Mouse (Mus musculus): ENCODE data around the gene Moap1. TPM values are rescaled to one million over a fixed set of nuclear protein-coding genes. Genes with fewer than 3 reads are reported as not detected.
A peak's percentile ranks its signal among the peaks of the same experiment; 100 is the strongest.

Gene Moap1
- polyA plus RNA-seq (2015; fragmentation: Nextera tagmentation; extraction: Ambion mirVana), result 72.4 and 81.3 TPM in 2 replicates

DNA sequence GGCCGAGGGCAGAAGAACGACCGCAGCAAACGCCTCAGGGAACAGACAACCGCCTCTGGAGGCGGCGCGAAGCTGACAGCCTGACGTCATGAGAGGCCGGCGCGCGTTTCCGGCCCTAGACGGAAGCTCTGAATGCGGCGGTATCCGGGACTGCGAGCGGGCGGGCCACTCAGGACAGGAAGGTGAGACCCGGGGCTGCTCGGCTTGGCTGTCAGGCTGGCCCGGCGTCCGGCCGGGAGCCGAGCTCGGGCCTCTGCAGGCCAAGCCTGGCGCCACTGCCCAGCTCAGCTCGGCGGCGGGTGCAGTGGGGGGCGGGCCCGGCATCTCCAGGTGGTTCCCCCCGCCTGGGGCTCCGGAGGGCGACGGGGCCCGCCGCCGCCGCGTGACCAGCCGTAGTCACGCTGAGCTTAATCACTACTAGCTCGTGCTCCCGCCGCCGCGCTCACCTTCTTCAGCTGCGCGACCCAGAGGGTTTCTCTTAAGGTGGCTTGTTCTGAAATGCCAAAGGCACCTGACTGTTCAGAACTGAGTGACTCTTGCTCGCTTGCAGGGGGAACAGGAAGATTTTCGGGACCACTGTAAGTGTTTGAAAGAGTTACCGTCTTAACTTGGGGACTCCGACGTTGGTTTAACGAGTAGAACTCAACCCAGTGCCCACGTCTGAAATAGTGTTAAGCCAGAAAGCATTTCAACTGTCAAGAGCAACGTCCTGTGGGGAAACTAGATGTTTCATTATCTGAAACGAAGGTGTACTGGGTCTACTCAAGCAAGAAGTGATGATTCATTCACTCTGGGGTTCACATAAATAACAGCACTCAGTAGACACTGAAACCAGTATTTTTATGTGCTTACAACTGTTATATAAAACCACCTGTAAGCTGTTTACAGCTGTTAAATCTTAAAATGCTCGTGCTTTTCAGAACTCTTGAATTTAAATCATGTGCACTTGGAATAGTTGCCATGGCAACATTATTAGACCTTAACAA lies at the start of gene Moap1, which contains the start of gene Tmem251:
TSS of gene Moap1 (minus strand) at position 73 of the 986 bp plus-strand sequence.
TSS of gene Tmem251 (plus strand) at position 174 of the 986 bp plus-strand sequence.
- peak within 1 kb of the TSS; percentile 93 for H3K27ac ChIP-seq (ENCODE audit: low read depth, low read length)
- peaks cover 22% of the 10 kb centered on the region for H3K4me1 ChIP-seq (ENCODE audit: control insufficient read depth, insufficient read depth, low read depth, low read length)
- WGBS, result under 1% methylated on average over 63 of the region's 63 CpGs
- peak within 1 kb of the TSS; percentile 90 for H3K4me2 ChIP-seq (ENCODE audit: low read length)
- peak within 1 kb of the TSS; percentile 88 for H3K9ac ChIP-seq (ENCODE audit: low read depth, low read length)
- H3K9me3 ChIP-seq (ENCODE audit: control insufficient read depth, low read length), result no peaks in the 10 kb centered on the region
- H3K36me3 ChIP-seq (ENCODE audit: control insufficient read depth, insufficient read depth, low read length), result peaks cover 3% of the 10 kb centered on the region
- peak; percentile 98 for ATAC-seq
- no peaks in the 10 kb centered on the region for H3K27me3 ChIP-seq (replicated peaks; ENCODE audit: control insufficient read depth, insufficient read depth, low read length)
- peak within 1 kb of the TSS; percentile 80 for H3K4me3 ChIP-seq (ENCODE audit: low read length)

DNA sequence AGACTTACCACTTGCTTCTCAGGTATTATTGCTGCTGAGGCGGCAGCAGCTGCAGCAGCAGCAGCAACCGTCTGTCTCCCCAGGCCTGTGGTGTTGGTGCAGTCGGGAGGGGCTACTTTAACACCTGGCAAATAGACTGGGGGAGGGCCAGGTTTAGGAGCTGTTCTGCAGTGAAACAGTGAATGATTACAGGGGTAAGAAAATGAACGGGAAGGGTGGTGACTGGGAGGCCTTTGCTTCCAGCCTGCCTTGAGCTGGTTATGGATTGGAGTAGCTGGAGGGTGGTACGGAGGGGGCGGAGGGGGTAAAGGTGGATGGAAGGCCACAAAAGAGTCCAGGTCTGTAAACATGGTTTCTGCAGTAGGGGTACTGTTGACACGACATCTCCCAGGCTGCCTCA lies 44.5 kb upstream of the Moap1 start:
- peaks cover 25% of the 10 kb centered on the region for H3K36me3 ChIP-seq (ENCODE audit: control insufficient read depth, insufficient read depth, low read length)
- H3K27me3 ChIP-seq (replicated peaks; ENCODE audit: control insufficient read depth, insufficient read depth, low read length), result no peaks in the 10 kb centered on the region
- 94% methylated on average over 7 of the region's 7 CpGs for WGBS
- H3K9me3 ChIP-seq (ENCODE audit: control insufficient read depth, low read length), result no peaks in the 10 kb centered on the region
- H3K4me3 ChIP-seq (ENCODE audit: low read length), result no peak overlapping the region
- no peaks in the 10 kb centered on the region for H3K4me1 ChIP-seq (ENCODE audit: control insufficient read depth, insufficient read depth, low read depth, low read length)
- no peak overlapping the region for H3K4me2 ChIP-seq (ENCODE audit: low read length)
- no peak for ATAC-seq
- no peak overlapping the region for H3K9ac ChIP-seq (ENCODE audit: low read depth, low read length)
- no peak overlapping the region for H3K27ac ChIP-seq (ENCODE audit: low read depth, low read length)

DNA sequence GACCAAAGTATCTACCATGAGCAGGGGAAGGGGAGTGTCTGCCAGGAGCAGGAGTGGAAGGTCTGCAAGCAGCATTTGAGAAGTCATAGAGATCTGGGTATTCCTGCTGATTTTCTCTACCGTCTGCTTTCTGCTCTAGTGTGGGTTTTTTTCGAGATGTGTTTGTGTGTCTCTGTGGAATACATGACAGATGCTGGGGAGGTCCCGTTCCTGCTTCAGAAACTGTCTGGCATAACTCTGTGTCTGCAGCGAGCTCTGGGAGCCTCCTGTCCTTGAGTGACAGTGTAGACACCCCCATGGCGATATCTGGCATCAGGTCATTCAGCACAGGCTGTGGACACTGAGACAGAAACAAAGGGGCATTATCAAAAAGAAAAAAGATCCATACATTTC lies 42.1 kb upstream of the Moap1 start:
- no peak overlapping the region for H3K27ac ChIP-seq (ENCODE audit: low read depth, low read length)
- no peak overlapping the region for H3K4me2 ChIP-seq (ENCODE audit: low read length)
- 60% methylated on average over 5 of the region's 5 CpGs for WGBS
- no peaks in the 10 kb centered on the region for H3K27me3 ChIP-seq (replicated peaks; ENCODE audit: control insufficient read depth, insufficient read depth, low read length)
- H3K4me1 ChIP-seq (ENCODE audit: control insufficient read depth, insufficient read depth, low read depth, low read length), result no peaks in the 10 kb centered on the region
- H3K4me3 ChIP-seq (ENCODE audit: low read length), result no peak overlapping the region
- peaks cover 23% of the 10 kb centered on the region for H3K36me3 ChIP-seq (ENCODE audit: control insufficient read depth, insufficient read depth, low read length)
- H3K9ac ChIP-seq (ENCODE audit: low read depth, low read length), result no peak overlapping the region
- no peaks in the 10 kb centered on the region for H3K9me3 ChIP-seq (ENCODE audit: control insufficient read depth, low read length)
- ATAC-seq, result no peak

DNA sequence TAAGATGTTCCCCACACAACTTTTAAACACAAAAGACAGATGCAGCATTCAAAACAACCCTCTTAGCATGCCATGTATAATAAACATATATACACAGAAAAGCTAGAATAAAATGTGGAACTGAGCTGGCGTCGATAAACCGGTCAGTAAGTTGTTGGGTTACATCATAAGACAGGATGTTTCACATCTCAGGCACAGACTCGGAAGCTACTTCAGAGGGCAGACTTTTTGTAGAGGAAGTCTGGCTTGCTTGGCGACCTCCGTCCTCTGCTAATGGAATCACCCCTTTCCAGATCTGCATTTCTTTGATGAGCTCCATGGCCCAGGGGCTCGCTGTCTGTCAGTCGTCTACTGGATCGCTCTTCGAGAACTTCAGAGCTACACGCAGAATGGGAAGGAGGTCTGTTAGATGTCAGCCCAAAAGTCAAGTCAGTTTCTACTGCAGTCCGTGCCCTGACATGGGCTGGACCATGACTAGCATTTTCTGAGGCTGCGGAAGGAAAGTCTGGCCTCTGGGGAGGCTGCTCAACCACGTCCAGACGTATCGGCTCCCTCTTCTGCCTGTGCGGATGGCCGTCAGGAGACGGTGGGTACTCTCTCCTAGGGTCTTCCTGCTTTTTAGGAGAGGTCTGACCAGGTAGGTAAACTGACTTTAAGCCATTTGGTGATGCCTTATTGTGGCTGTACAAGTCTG lies 41.6 kb upstream of the Moap1 start:
- H3K27ac ChIP-seq (ENCODE audit: low read depth, low read length), result no peak overlapping the region
- H3K4me2 ChIP-seq (ENCODE audit: low read length), result no peak overlapping the region
- ATAC-seq, result no peak
- H3K27me3 ChIP-seq (replicated peaks; ENCODE audit: control insufficient read depth, insufficient read depth, low read length), result no peaks in the 10 kb centered on the region
- H3K9me3 ChIP-seq (ENCODE audit: control insufficient read depth, low read length), result no peaks in the 10 kb centered on the region
- H3K36me3 ChIP-seq (ENCODE audit: control insufficient read depth, insufficient read depth, low read length), result peaks cover 18% of the 10 kb centered on the region
- H3K4me1 ChIP-seq (ENCODE audit: control insufficient read depth, insufficient read depth, low read depth, low read length), result no peaks in the 10 kb centered on the region
- H3K4me3 ChIP-seq (ENCODE audit: low read length), result no peak overlapping the region
- WGBS, result 95% methylated on average over 19 of the region's 19 CpGs
- H3K9ac ChIP-seq (ENCODE audit: low read depth, low read length), result no peak overlapping the region

DNA sequence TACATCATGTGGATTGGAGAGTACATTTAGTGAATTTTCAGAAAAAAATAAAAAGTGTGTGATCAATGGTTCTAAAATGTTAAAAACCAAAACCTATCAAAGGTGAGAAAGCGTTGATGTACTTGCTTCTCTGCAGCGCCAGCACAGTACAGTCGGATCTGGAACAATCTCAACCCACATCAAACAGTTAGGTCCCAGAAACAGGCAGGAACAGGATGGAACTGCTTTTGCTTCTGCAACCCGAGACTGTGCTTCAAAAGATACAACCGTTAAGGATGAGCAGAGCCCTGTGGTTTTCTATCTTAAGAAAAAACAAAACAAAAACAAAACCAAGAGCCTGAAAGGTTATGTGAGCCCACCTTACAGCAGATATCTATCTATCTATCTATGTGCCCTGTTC lies 39.4 kb upstream of the Moap1 start:
- Histone ChIP-seq H3K4me3 (ENCODE audit: low read length) (no peak overlapping the region), H3K4me1 (ENCODE audit: control insufficient read depth, insufficient read depth, low read depth, low read length) (no peaks in the 10 kb centered on the region), H3K4me2 (ENCODE audit: low read length) (no peak overlapping the region), H3K27ac (ENCODE audit: low read depth, low read length) (no peak overlapping the region), H3K27me3 (replicated peaks; ENCODE audit: control insufficient read depth, insufficient read depth, low read length) (no peaks in the 10 kb centered on the region), H3K9me3 (ENCODE audit: control insufficient read depth, low read length) (no peaks in the 10 kb centered on the region), H3K9ac (ENCODE audit: low read depth, low read length) (no peak overlapping the region), H3K36me3 (ENCODE audit: control insufficient read depth, insufficient read depth, low read length) (peaks cover 17% of the 10 kb centered on the region)
- 93% methylated on average over 5 of the region's 5 CpGs for WGBS
- ATAC-seq, result no peak

DNA sequence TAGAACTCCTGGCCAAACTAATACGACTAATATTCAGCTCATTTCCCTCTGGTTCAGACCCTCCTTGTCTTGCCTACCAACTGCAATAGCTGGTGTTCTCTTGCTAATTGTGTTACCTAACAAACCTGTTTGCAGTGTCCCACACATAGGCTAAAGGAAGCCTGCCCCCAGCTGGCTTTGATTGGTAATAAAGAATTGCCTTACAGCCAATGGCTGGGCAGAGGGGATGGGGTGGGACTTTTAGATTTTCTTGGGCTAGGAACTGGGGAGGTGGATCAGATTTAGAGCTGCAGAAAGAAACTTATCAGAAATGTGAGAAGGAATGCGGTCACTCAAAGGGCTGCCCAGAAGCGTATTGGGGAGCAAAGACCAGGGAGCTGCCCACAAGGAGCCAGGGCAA lies 36.0 kb upstream of the Moap1 start:
- Histone ChIP-seq H3K9ac (ENCODE audit: low read depth, low read length) (no peak overlapping the region), H3K4me1 (ENCODE audit: control insufficient read depth, insufficient read depth, low read depth, low read length) (no peaks in the 10 kb centered on the region), H3K27ac (ENCODE audit: low read depth, low read length) (no peak overlapping the region), H3K4me3 (ENCODE audit: low read length) (no peak overlapping the region), H3K27me3 (replicated peaks; ENCODE audit: control insufficient read depth, insufficient read depth, low read length) (no peaks in the 10 kb centered on the region), H3K9me3 (ENCODE audit: control insufficient read depth, low read length) (no peaks in the 10 kb centered on the region), H3K36me3 (ENCODE audit: control insufficient read depth, insufficient read depth, low read length) (peaks cover 18% of the 10 kb centered on the region), H3K4me2 (ENCODE audit: low read length) (no peak overlapping the region)
- 61% methylated on average over 3 of the region's 3 CpGs for WGBS
- no peak for ATAC-seq

DNA sequence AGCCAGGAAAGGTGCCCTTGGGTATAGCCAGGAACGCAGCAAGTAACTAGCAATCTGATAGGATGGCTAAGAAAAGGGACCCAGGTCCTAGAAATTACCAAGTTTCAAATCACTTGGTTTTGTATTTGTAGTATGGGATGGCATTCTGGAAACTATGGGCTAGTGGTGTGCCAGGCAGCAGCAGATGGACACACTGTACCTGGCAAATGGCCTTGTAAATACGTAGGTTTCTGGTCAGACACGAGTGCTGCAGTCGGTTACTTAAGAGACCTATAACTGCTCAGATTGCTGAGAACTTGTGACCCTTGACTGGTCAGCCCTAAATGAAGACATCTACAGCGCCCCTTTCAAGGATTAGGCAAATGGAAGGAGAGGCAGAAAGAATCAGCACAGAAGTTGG lies 34.7 kb upstream of the Moap1 start:
- Histone ChIP-seq H3K36me3 (ENCODE audit: control insufficient read depth, insufficient read depth, low read length) (peaks cover 14% of the 10 kb centered on the region), H3K4me2 (ENCODE audit: low read length) (no peak overlapping the region), H3K9me3 (ENCODE audit: control insufficient read depth, low read length) (no peaks in the 10 kb centered on the region), H3K9ac (ENCODE audit: low read depth, low read length) (no peak overlapping the region), H3K27ac (ENCODE audit: low read depth, low read length) (no peak overlapping the region), H3K27me3 (replicated peaks; ENCODE audit: control insufficient read depth, insufficient read depth, low read length) (no peaks in the 10 kb centered on the region), H3K4me3 (ENCODE audit: low read length) (no peak overlapping the region), H3K4me1 (ENCODE audit: control insufficient read depth, insufficient read depth, low read depth, low read length) (no peaks in the 10 kb centered on the region)
- WGBS, result 83% methylated on average over 5 of the region's 5 CpGs
- no peak for ATAC-seq

DNA sequence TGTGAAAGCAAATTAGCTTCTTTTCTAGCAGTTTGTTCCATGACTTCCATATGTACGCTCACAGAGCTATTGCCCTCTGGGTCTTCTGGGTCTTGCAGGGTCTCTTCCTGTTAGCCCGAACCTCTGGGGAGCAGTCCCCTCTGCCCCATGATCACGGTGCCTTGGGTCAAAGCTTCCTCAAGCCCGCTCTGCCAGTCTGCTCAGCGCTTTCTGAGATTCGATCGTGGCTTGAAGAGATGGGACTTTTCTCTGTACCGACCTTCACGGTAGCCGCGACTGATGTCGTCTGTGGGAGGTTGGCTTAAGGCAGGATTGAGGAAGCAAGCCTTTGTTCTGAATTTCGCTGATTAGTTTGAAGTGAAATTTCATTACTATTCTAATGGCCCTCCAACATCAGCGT lies 32.6 kb upstream of the Moap1 start:
- WGBS, result 93% methylated on average over 14 of the region's 14 CpGs
- H3K4me2 ChIP-seq (ENCODE audit: low read length), result no peak overlapping the region
- peaks cover 25% of the 10 kb centered on the region for H3K36me3 ChIP-seq (ENCODE audit: control insufficient read depth, insufficient read depth, low read length)

DNA sequence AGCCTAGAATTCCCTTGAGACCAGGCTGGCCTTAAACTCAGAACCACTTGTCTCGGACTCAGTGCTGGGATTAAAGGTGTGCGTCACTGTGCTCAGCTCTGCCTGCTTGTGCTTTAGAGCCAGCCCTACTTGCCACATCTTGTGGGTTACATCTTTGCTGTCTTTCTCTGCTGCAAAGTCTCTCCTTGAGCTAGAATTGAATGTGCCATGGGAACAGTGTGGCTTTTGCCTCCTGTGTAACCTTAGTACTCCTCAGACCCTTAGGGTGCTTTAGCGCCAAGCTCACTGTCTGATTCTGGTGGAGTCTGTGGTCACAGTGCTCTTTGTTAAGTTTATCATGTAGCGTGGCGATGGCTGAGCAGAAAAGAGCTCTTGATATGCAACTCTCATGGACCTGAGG lies 29.2 kb upstream of the Moap1 start:
- no peak overlapping the region for H3K4me2 ChIP-seq (ENCODE audit: low read length)
- H3K9me3 ChIP-seq (ENCODE audit: control insufficient read depth, low read length), result no peaks in the 10 kb centered on the region
- peaks cover 50% of the 10 kb centered on the region for H3K36me3 ChIP-seq (ENCODE audit: control insufficient read depth, insufficient read depth, low read length)
- H3K4me3 ChIP-seq (ENCODE audit: low read length), result no peak overlapping the region
- no peak overlapping the region for H3K27ac ChIP-seq (ENCODE audit: low read depth, low read length)
- ATAC-seq, result no peak
- H3K4me1 ChIP-seq (ENCODE audit: control insufficient read depth, insufficient read depth, low read depth, low read length), result no peaks in the 10 kb centered on the region
- no peak overlapping the region for H3K9ac ChIP-seq (ENCODE audit: low read depth, low read length)
- 93% methylated on average over 5 of the region's 5 CpGs for WGBS
- H3K27me3 ChIP-seq (replicated peaks; ENCODE audit: control insufficient read depth, insufficient read depth, low read length), result no peaks in the 10 kb centered on the region

More for the DNA sequence above, 32.6 kb upstream of the Moap1 start:
- H3K4me3 ChIP-seq (ENCODE audit: low read length), result no peak overlapping the region
- no peaks in the 10 kb centered on the region for H3K27me3 ChIP-seq (replicated peaks; ENCODE audit: control insufficient read depth, insufficient read depth, low read length)
- H3K27ac ChIP-seq (ENCODE audit: low read depth, low read length), result no peak overlapping the region
- H3K9ac ChIP-seq (ENCODE audit: low read depth, low read length), result no peak overlapping the region
- no peak for ATAC-seq
- H3K4me1 ChIP-seq (ENCODE audit: control insufficient read depth, insufficient read depth, low read depth, low read length), result no peaks in the 10 kb centered on the region
- no peaks in the 10 kb centered on the region for H3K9me3 ChIP-seq (ENCODE audit: control insufficient read depth, low read length)

Data from hindbrain, embryonic 16.5 days (tissue).